Mouse (Mus musculus): ENCODE results near the gene Dnajb1. TPM values are rescaled to one million over a fixed set of nuclear protein-coding genes. Genes with fewer than 3 reads are reported as not detected.
"Not testable (repeated sequence)": the region's sequence is repeated elsewhere in the genome, so short reads cannot be mapped to it uniquely, and the experiment has no call there.

Gene Dnajb1
- polyA plus RNA-seq, 1 experiment from 2014 or later: 59.5 TPM

DNA sequence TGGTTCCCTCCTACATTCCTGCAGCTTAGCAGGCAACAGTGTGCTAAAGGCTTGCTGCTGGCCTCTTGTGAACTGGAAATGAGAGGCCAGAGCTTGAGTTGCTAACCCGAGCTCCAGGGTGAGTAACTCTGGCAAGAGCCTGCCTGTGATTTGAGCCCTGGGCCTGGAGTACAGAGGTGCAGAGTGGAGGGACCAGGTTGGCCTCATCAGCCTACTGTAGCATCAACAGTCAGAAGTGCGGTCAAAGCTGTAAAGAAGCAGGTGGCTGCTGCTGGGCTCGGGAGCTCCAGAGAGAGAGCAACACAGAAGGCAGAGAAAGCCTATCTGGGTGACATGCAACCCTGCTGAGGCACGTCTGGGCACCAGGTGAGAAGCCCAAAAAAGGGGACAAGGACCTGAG is 38.8 kb upstream of the Dnajb1 start:
- H3K27ac ChIP-seq (ENCODE audit: low read length): no peak overlapping the region
- no peak for ATAC-seq (ENCODE audit: insufficient number of reproducible peaks, insufficient read depth, low FRiP score, low read depth)
- 72% methylated on average over 4 of the region's 4 CpGs for WGBS

DNA sequence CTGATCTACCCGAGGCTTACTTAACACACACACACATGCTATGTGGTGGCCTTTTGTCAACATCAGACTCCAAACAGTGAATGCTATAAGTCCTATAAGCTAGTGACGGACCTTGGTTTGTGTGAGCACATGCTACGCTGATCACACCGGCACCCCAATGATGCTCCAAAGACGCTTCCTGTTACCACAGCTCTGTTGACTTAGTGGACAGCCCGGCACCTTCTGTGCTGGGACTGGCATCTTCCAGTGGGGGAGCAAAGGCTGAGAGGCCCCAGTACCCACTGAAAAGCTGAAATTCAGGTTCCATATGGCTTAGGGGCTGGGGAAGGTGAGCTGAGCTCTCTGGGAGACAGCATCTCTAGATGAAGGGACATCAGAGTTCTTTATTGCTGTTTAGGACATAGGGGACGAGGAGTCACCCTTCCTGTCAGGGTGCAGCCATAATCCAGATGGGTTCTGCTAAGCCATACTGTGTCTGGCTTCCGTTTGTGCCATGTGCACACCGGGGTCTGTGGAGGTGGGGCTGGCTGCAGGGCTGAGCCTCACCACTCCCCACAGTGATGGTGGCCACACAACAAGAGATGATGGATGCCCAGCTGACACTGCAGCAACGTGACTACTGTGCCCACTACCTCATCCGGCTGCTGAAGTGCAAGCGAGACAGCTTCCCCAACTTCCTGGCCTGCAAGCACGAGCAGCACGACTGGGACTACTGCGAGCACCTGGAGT is 37.6 kb upstream of the Dnajb1 start:
- ATAC-seq (ENCODE audit: insufficient number of reproducible peaks, insufficient read depth, low FRiP score, low read depth): no peak
- WGBS: 80% methylated on average over 15 of the region's 15 CpGs
- H3K36me3 ChIP-seq (ENCODE audit: control insufficient read depth, insufficient read depth, low read length): peaks cover 29% of the 10 kb centered on the region

More for the DNA sequence above, 38.8 kb upstream of the Dnajb1 start:
- H3K27me3 ChIP-seq (ENCODE audit: control insufficient read depth, insufficient read depth, low read length): no peaks in the 10 kb centered on the region
- H3K4me1 ChIP-seq (ENCODE audit: control insufficient read depth, insufficient read depth, low read length): peaks cover 7% of the 10 kb centered on the region
- H3K36me3 ChIP-seq (ENCODE audit: control insufficient read depth, insufficient read depth, low read length): peaks cover 29% of the 10 kb centered on the region
- no peak overlapping the region for H3K4me2 ChIP-seq (replicated peaks; ENCODE audit: low read depth, low read length)
- H3K9me3 ChIP-seq (ENCODE audit: control insufficient read depth, low read depth, low read length): no peaks in the 10 kb centered on the region
- H3K9ac ChIP-seq (replicated peaks; ENCODE audit: low read depth, low read length): no peak overlapping the region
- no peak overlapping the region for H3K4me3 ChIP-seq (ENCODE audit: low read depth, low read length)

GRCm38 (mm10) chr8:83571001-83571340 is 37.0 kb upstream of the Dnajb1 start:
- not testable (repeated sequence) for H3K27me3 ChIP-seq (ENCODE audit: control insufficient read depth, insufficient read depth, low read length); ATAC-seq (ENCODE audit: insufficient number of reproducible peaks, insufficient read depth, low FRiP score, low read depth); H3K4me2 ChIP-seq (replicated peaks; ENCODE audit: low read depth, low read length); H3K27ac ChIP-seq (ENCODE audit: low read length); H3K4me1 ChIP-seq (ENCODE audit: control insufficient read depth, insufficient read depth, low read length); H3K4me3 ChIP-seq (ENCODE audit: low read depth, low read length); H3K9me3 ChIP-seq (ENCODE audit: control insufficient read depth, low read depth, low read length); H3K9ac ChIP-seq (replicated peaks; ENCODE audit: low read depth, low read length)
- peaks cover 29% of the 10 kb centered on the region for H3K36me3 ChIP-seq (ENCODE audit: control insufficient read depth, insufficient read depth, low read length)
- 94% methylated on average over 6 of the region's 7 CpGs for WGBS

More for the DNA sequence above, 37.6 kb upstream of the Dnajb1 start:
- no peak overlapping the region for H3K9ac ChIP-seq (replicated peaks; ENCODE audit: low read depth, low read length)
- peaks cover 7% of the 10 kb centered on the region for H3K4me1 ChIP-seq (ENCODE audit: control insufficient read depth, insufficient read depth, low read length)
- no peaks in the 10 kb centered on the region for H3K9me3 ChIP-seq (ENCODE audit: control insufficient read depth, low read depth, low read length)
- no peaks in the 10 kb centered on the region for H3K27me3 ChIP-seq (ENCODE audit: control insufficient read depth, insufficient read depth, low read length)
- no peak overlapping the region for H3K27ac ChIP-seq (ENCODE audit: low read length)
- no peak overlapping the region for H3K4me3 ChIP-seq (ENCODE audit: low read depth, low read length)
- H3K4me2 ChIP-seq (replicated peaks; ENCODE audit: low read depth, low read length): no peak overlapping the region

GRCm38 (mm10) chr8:83571791-83572190 is 36.2 kb upstream of the Dnajb1 start:
- no peak for ATAC-seq (ENCODE audit: insufficient number of reproducible peaks, insufficient read depth, low FRiP score, low read depth)
- 87% methylated on average over 10 of the region's 10 CpGs for WGBS
- H3K36me3 ChIP-seq (ENCODE audit: control insufficient read depth, insufficient read depth, low read length): peaks cover 29% of the 10 kb centered on the region

DNA sequence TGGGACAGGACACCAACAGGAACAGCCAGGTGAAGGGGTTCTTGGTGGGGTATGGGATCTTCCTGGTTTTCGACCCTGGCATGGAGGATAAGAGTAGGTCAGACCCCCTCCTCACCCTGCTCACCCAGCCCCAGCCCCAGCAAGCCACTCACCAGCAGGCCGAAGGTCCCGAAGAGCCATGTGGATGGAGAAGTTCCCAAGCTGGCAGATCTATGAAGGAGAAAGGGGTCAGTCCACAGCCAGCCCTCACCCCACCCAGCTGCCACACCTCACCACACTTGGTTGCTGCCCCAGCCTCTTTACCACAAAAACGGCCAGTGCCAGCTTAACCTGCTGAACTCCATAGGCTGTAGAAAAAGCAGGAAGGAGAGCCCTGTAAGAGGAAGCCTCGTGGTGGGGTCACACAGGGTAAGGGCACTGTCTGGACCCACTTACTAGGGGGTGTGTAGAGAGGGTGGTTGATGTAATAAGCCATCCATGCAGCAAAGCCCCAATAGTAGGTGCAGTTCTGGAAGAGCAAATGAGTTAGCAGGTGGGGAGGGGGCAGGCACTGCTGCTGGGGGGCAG is 35.7 kb upstream of the Dnajb1 start:
- ATAC-seq (ENCODE audit: insufficient number of reproducible peaks, insufficient read depth, low FRiP score, low read depth): no peak
- Histone ChIP-seq H3K9me3 (ENCODE audit: control insufficient read depth, low read depth, low read length) (no peaks in the 10 kb centered on the region), H3K27me3 (ENCODE audit: control insufficient read depth, insufficient read depth, low read length) (no peaks in the 10 kb centered on the region), H3K27ac (ENCODE audit: low read length) (no peak overlapping the region), H3K4me3 (ENCODE audit: low read depth, low read length) (no peak overlapping the region), H3K9ac (replicated peaks; ENCODE audit: low read depth, low read length) (no peak overlapping the region), H3K4me2 (replicated peaks; ENCODE audit: low read depth, low read length) (no peak overlapping the region), H3K4me1 (ENCODE audit: control insufficient read depth, insufficient read depth, low read length) (peaks cover 20% of the 10 kb centered on the region), H3K36me3 (ENCODE audit: control insufficient read depth, insufficient read depth, low read length) (peaks cover 29% of the 10 kb centered on the region)
- WGBS: 81% methylated on average over 5 of the region's 5 CpGs

More at GRCm38 (mm10) chr8:83571791-83572190, 36.2 kb upstream of the Dnajb1 start:
- no peak overlapping the region for H3K4me2 ChIP-seq (replicated peaks; ENCODE audit: low read depth, low read length)
- no peaks in the 10 kb centered on the region for H3K9me3 ChIP-seq (ENCODE audit: control insufficient read depth, low read depth, low read length)
- no peak overlapping the region for H3K4me3 ChIP-seq (ENCODE audit: low read depth, low read length)
- H3K27me3 ChIP-seq (ENCODE audit: control insufficient read depth, insufficient read depth, low read length): no peaks in the 10 kb centered on the region
- H3K9ac ChIP-seq (replicated peaks; ENCODE audit: low read depth, low read length): no peak overlapping the region
- peaks cover 15% of the 10 kb centered on the region for H3K4me1 ChIP-seq (ENCODE audit: control insufficient read depth, insufficient read depth, low read length)
- no peak overlapping the region for H3K27ac ChIP-seq (ENCODE audit: low read length)

- 85% methylated on average over 18 of the region's 18 CpGs for WGBS
These were observed 34.7 kb upstream of the Dnajb1 start for GRCm38 (mm10) chr8:83573140-83573875.

GRCm38 (mm10) chr8:83574631-83575315 is 33.2 kb upstream of the Dnajb1 start:
- 81% methylated on average over 15 of the region's 15 CpGs for WGBS
- H3K4me2 ChIP-seq (replicated peaks; ENCODE audit: low read depth, low read length): no peak overlapping the region
- H3K27me3 ChIP-seq (ENCODE audit: control insufficient read depth, insufficient read depth, low read length): no peaks in the 10 kb centered on the region
- H3K4me1 ChIP-seq (ENCODE audit: control insufficient read depth, insufficient read depth, low read length): peaks cover 24% of the 10 kb centered on the region
- ATAC-seq (ENCODE audit: insufficient number of reproducible peaks, insufficient read depth, low FRiP score, low read depth): no peak
- H3K36me3 ChIP-seq (ENCODE audit: control insufficient read depth, insufficient read depth, low read length): peaks cover 29% of the 10 kb centered on the region
- H3K4me3 ChIP-seq (ENCODE audit: low read depth, low read length): no peak overlapping the region
- no peaks in the 10 kb centered on the region for H3K9me3 ChIP-seq (ENCODE audit: control insufficient read depth, low read depth, low read length)
- no peak overlapping the region for H3K27ac ChIP-seq (ENCODE audit: low read length)
- no peak overlapping the region for H3K9ac ChIP-seq (replicated peaks; ENCODE audit: low read depth, low read length)

More at GRCm38 (mm10) chr8:83573140-83573875, 34.7 kb upstream of the Dnajb1 start:
- H3K4me2 ChIP-seq (replicated peaks; ENCODE audit: low read depth, low read length): no peak overlapping the region
- no peak overlapping the region for H3K9ac ChIP-seq (replicated peaks; ENCODE audit: low read depth, low read length)
- H3K27me3 ChIP-seq (ENCODE audit: control insufficient read depth, insufficient read depth, low read length): no peaks in the 10 kb centered on the region
- peaks cover 29% of the 10 kb centered on the region for H3K36me3 ChIP-seq (ENCODE audit: control insufficient read depth, insufficient read depth, low read length)
- peaks cover 19% of the 10 kb centered on the region for H3K4me1 ChIP-seq (ENCODE audit: control insufficient read depth, insufficient read depth, low read length)
- H3K27ac ChIP-seq (ENCODE audit: low read length): no peak overlapping the region
- H3K4me3 ChIP-seq (ENCODE audit: low read depth, low read length): no peak overlapping the region
- ATAC-seq (ENCODE audit: insufficient number of reproducible peaks, insufficient read depth, low FRiP score, low read depth): no peak
- H3K9me3 ChIP-seq (ENCODE audit: control insufficient read depth, low read depth, low read length): no peaks in the 10 kb centered on the region

Measured in stomach, embryonic 14.5 days (tissue).